Mouse (Mus musculus) ES-Bruce4 (cell line): ENCODE data around the gene Mid1. TPM values are rescaled to one million over a fixed set of nuclear protein-coding genes. Genes with fewer than 3 reads are reported as not detected.

Experiments used
- H3K27ac ChIP-seq: 2 replicates; pipeline ENCODE4 v1.5.1; 2012; ENCODE audit warnings: low read length, inconsistent platforms; ENCODE audit not compliant: insufficient read depth
- H3K27me3 ChIP-seq: 2 replicates; pipeline ENCODE4 v1.6.1; 2012; ENCODE audit warnings: mild to moderate bottlenecking, low read length, inconsistent platforms; ENCODE audit not compliant: control insufficient read depth, poor library complexity, insufficient read depth, severe bottlenecking
- H3K36me3 ChIP-seq: 2 replicates; pipeline ENCODE4 v1.6.1; 2012; ENCODE audit warnings: inconsistent platforms, mild to moderate bottlenecking, low read length, moderate library complexity; ENCODE audit not compliant: control insufficient read depth, poor library complexity, insufficient read depth, severe bottlenecking
- H3K4me1 ChIP-seq: one replicate; pipeline ENCODE4 v1.8.1; 2011; ENCODE audit warnings: low read length; ENCODE audit not compliant: control insufficient read depth, insufficient read depth
- H3K4me3 ChIP-seq: 2 replicates; pipeline ENCODE4 v1.5.1; 2011; ENCODE audit warnings: low read depth, mild to moderate bottlenecking, low read length
- H3K9ac ChIP-seq: 2 replicates; pipeline ENCODE4 v1.6.1; 2012; ENCODE audit warnings: low read depth, mild to moderate bottlenecking, inconsistent platforms; ENCODE audit not compliant: poor library complexity, severe bottlenecking
- H3K9me3 ChIP-seq: replicated peaks from 2 replicates; pipeline ENCODE4 v1.6.1; 2012; ENCODE audit warnings: mild to moderate bottlenecking, low read length, inconsistent platforms; ENCODE audit not compliant: control insufficient read depth, poor library complexity, insufficient read depth, severe bottlenecking
- CTCF ChIP-seq: IDR thresholded peaks from one replicate; pipeline ENCODE4 v1.8.1; 2011; ENCODE audit warnings: low read depth, low read length
- EP300 ChIP-seq: IDR thresholded peaks from 2 replicates; pipeline ENCODE4 v1.6.1; 2011; ENCODE audit warnings: low read depth, low read length; ENCODE audit not compliant: insufficient read depth
- POLR2A ChIP-seq: IDR thresholded peaks from one replicate; pipeline ENCODE4 v1.8.1; 2011; ENCODE audit warnings: low read length; ENCODE audit not compliant: insufficient read depth
- polyA plus RNA-seq: library from polyadenylated mRNA; stranded (reverse); fragments of >200 nt; gene quantifications from 2 replicates; pipeline ENCODE4 v1.2.4, GENCODE M21; 2011; ENCODE audit warnings: low read depth; ENCODE audit not compliant: missing spikeins, insufficient read depth, insufficient read length

Mid1 gene
- 116 and 125 TPM in 2 replicates for polyA plus RNA-seq

DNA sequence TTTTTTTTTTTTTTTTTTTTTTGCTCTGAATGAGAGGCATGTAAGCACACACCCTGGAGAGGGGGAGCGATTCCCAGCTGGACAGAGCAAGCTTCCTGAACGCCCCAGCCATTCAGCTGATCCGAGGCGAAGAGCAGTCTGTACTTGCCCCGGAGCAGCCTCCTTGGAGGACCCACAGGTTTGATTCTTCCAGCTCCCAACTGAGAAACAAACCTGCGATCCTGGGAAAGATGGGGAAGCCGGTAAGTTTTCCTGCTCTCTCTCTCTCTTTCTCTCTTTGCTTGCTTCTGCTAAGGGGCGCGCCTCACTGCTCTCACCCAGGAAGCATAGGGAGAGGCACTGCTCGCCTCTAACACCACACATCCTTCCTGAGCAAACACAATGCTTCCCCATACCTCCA, at the start of gene Mid1:
Gene Mid1 (plus strand): TSS at position 69 of the 400 bp plus-strand sequence.
- H3K4me1 ChIP-seq, result no peaks in the 10 kb centered on the region
- no peaks in the 10 kb centered on the region for H3K36me3 ChIP-seq
- H3K9me3 ChIP-seq, result no peaks in the 10 kb centered on the region
- H3K27me3 ChIP-seq, result no peaks in the 10 kb centered on the region
- no peak within 1 kb of the TSS for H3K27ac ChIP-seq
- no peak for TF ChIP-seq POLR2A
- no peak for TF ChIP-seq EP300
- no peak for TF ChIP-seq CTCF
- no peak within 1 kb of the TSS for H3K4me3 ChIP-seq
- no peak within 1 kb of the TSS for H3K9ac ChIP-seq

DNA sequence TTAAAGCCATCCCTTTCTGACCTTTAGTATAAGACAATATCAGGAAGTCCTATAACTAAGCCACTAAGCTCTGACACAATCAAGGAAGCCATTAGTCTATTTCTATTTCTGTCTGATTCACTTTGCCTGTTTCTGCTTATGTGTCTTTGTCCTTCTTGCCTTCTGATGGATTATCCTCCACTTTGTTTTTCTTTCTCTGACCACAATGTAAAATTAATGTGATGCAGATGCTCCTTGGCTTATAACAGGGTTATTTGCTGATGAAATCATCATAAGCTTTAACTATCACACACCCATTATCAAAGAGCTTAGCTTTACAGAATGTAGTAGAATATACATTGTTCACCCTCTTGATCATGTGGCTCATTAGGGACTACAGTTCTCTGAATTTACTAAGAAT, 11.9 kb upstream of the Mid1 start:
- no peak overlapping the region for H3K9ac ChIP-seq
- no peaks in the 10 kb centered on the region for H3K9me3 ChIP-seq
- H3K27ac ChIP-seq, result no peak overlapping the region
- H3K36me3 ChIP-seq, result no peaks in the 10 kb centered on the region
- H3K4me3 ChIP-seq, result no peak overlapping the region
- TF ChIP-seq EP300, result no peak
- no peak for TF ChIP-seq POLR2A
- TF ChIP-seq CTCF, result no peak
- H3K27me3 ChIP-seq, result no peaks in the 10 kb centered on the region
- no peaks in the 10 kb centered on the region for H3K4me1 ChIP-seq

DNA sequence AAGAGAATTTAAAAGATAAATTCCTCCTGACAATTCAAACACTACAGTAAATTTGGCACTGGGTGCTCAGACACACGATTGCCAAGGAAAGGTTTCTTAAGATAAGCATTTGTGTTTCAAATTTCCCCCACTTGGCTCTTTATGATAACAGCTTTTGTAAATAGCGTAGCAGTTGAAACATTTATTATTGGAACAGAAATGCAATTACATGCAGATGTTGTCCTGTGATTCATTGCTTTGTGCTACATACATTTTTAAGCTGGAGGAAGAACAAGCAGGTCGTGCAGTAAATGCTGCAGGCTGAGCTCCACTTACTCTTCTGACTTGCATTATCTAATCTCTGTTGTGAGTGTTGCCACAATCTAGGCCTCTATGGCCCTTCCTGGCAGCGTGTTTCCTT, 8.7 kb upstream of the Mid1 start:
- H3K27ac ChIP-seq, result no peak overlapping the region
- H3K9me3 ChIP-seq, result no peaks in the 10 kb centered on the region
- H3K4me3 ChIP-seq, result no peak overlapping the region
- no peaks in the 10 kb centered on the region for H3K27me3 ChIP-seq
- no peak overlapping the region for H3K9ac ChIP-seq
- H3K36me3 ChIP-seq, result no peaks in the 10 kb centered on the region
- TF ChIP-seq POLR2A, result no peak
- no peak for TF ChIP-seq EP300
- no peak for TF ChIP-seq CTCF
- no peaks in the 10 kb centered on the region for H3K4me1 ChIP-seq

DNA sequence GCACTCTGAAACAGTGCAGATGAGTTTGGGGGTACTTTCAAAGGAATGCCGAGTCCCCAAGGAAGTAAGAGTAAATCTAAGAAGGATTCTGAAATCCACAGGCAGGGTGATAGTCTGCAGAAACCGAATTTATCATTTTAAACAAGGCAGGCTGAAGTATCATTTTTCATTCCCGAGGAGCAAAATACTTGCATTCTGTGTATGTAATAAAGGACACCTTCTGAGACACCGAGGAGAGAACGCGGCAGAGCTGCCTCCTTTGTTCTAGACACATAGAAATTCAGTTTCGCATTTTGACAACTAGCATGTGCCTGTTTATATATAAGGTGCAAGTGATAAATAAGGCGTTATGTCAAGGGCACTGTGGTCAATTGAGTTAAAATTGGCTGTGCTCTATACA, 732 bp downstream of the Mid1 start:
- no peaks in the 10 kb centered on the region for H3K27me3 ChIP-seq

DNA sequence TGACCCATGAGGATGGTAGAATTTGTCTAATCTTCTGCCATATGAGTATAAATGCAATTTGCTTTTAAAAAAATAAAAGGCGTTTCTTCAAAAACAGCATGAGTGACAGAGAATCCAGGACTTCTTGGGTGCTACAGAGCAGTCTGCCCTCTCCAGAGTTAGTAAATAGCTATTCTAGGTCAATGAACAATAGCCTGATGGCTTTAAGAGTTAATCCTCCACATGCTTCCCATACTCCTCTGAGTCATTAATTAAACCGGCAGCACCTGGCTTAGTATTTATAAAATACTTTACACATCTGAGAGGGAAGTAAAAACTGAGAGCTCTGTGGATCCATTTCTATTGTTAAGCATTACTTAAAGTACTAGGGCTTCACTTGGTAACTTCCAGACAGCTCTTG, 6.2 kb downstream of the Mid1 start:
- Histone ChIP-seq H3K36me3 (no peaks in the 10 kb centered on the region), H3K27ac (no peak overlapping the region), H3K4me3 (no peak overlapping the region), H3K4me1 (no peaks in the 10 kb centered on the region), H3K27me3 (no peaks in the 10 kb centered on the region), H3K9me3 (no peaks in the 10 kb centered on the region), H3K9ac (no peak overlapping the region)
- TF ChIP-seq CTCF, result no peak
- TF ChIP-seq EP300, result no peak
- TF ChIP-seq POLR2A, result no peak

More for the DNA sequence above, 732 bp downstream of the Mid1 start:
- H3K9ac ChIP-seq, result no peak overlapping the region
- no peaks in the 10 kb centered on the region for H3K36me3 ChIP-seq
- H3K9me3 ChIP-seq, result no peaks in the 10 kb centered on the region
- H3K4me3 ChIP-seq, result no peak overlapping the region
- TF ChIP-seq POLR2A (no peak), EP300 (no peak), CTCF (no peak)
- no peaks in the 10 kb centered on the region for H3K4me1 ChIP-seq
- H3K27ac ChIP-seq, result no peak overlapping the region

DNA sequence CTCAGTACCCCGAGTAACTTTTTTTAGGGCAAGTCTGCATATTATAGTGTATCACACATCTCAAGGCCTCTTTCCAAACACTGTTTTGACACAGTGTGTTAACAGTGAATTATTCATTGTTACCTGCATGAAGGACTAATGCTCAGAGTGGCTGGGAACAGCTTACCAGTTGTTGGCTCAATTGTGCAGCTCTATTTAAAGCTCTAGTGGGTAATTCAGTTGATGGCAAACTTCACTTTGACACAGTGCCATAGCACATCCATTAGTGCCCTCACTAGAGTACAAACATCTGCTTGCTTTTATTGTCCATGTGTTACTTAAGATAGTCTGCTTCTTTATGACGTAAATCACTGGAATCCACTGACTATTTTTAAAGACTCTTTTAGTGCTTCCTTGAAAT, 6.7 kb downstream of the Mid1 start:
- Histone ChIP-seq H3K36me3 (no peaks in the 10 kb centered on the region), H3K27ac (no peak overlapping the region), H3K9ac (no peak overlapping the region), H3K27me3 (no peaks in the 10 kb centered on the region), H3K4me1 (no peaks in the 10 kb centered on the region), H3K9me3 (no peaks in the 10 kb centered on the region), H3K4me3 (no peak overlapping the region)
- no peak for TF ChIP-seq EP300
- no peak for TF ChIP-seq CTCF
- TF ChIP-seq POLR2A, result no peak
